Mouse (Mus musculus): Measurements from ENCODE around the gene Mcee. TPM values are rescaled to one million over a fixed set of nuclear protein-coding genes. Genes with fewer than 3 reads are reported as not detected.

The Mcee gene
- polyA plus RNA-seq, 1 experiment from 2014 or later = 33.4 TPM

GRCm38 (mm10) chr7:64371940-64372878 is 20.2 kb upstream of the Mcee start:
- Histone ChIP-seq H3K4me3 (no peak overlapping the region), H3K9ac (no peak overlapping the region), H3K9me3 (no peaks in the 10 kb centered on the region), H3K36me3 (replicated peaks) (peaks cover 13% of the 10 kb centered on the region), H3K27me3 (replicated peaks) (no peaks in the 10 kb centered on the region), H3K4me2 (no peak overlapping the region), H3K4me1 (peaks cover 13% of the 10 kb centered on the region), H3K27ac (no peak overlapping the region)
- WGBS = 90% methylated on average over 23 of the region's 23 CpGs
- no peak for ATAC-seq (replicated peaks)

GRCm38 (mm10) chr7:64373147-64373829 is 19.1 kb upstream of the Mcee start:
- Histone ChIP-seq H3K4me1 (peaks cover 13% of the 10 kb centered on the region), H3K9me3 (no peaks in the 10 kb centered on the region), H3K27me3 (replicated peaks) (no peaks in the 10 kb centered on the region), H3K9ac (peak overlapping the region; percentile 71), H3K27ac (peak overlapping the region; percentile 94), H3K36me3 (replicated peaks) (peaks cover 23% of the 10 kb centered on the region), H3K4me3 (peak overlapping the region; percentile 69), H3K4me2 (peak overlapping the region; percentile 64)
- peak; percentile 56 for ATAC-seq (replicated peaks)
- WGBS = 12% methylated on average over 18 of the region's 18 CpGs

GRCm38 (mm10) chr7:64373830-64374562 is 18.4 kb upstream of the Mcee start, which contains the start of gene Fan1:
Fan1 (minus strand) TSS chr7:64374095.
- peak within 1 kb of the TSS; percentile 94 for H3K27ac ChIP-seq
- peak within 1 kb of the TSS; percentile 64 for H3K4me2 ChIP-seq
- no peaks in the 10 kb centered on the region for H3K9me3 ChIP-seq
- H3K4me3 ChIP-seq = peak within 1 kb of the TSS; percentile 69
- H3K4me1 ChIP-seq = peaks cover 13% of the 10 kb centered on the region
- H3K27me3 ChIP-seq (replicated peaks) = no peaks in the 10 kb centered on the region
- peak; percentile 96 for ATAC-seq (replicated peaks)
- WGBS = 2% methylated on average over 27 of the region's 27 CpGs
- H3K36me3 ChIP-seq (replicated peaks) = peaks cover 30% of the 10 kb centered on the region
- peak within 1 kb of the TSS; percentile 71 for H3K9ac ChIP-seq

- H3K27me3 ChIP-seq (replicated peaks) = no peaks in the 10 kb centered on the region
- H3K27ac ChIP-seq = peak overlapping the region; percentile 79; the same call in 1 of the 2 replicates
- no peaks in the 10 kb centered on the region for H3K9me3 ChIP-seq
- peak overlapping the region; percentile 79 for H3K4me3 ChIP-seq
- ATAC-seq (replicated peaks) = 0 out of 2 replicates have a peak, but pooled peaks have one; percentile 4
- H3K4me1 ChIP-seq = peaks cover 19% of the 10 kb centered on the region
- peak overlapping the region; percentile 98 for H3K4me2 ChIP-seq
- peaks cover 15% of the 10 kb centered on the region; the same call in 1 of the 2 replicates for H3K36me3 ChIP-seq (replicated peaks)
- WGBS = 3% methylated on average over 8 of the region's 8 CpGs
- H3K9ac ChIP-seq = peak overlapping the region; percentile 56
Observed at GRCm38 (mm10) chr7:64391479-64391878, 928 bp upstream of the Mcee start.

- ATAC-seq (replicated peaks) = no peak
- 0 out of 2 replicates have a peak, but pooled peaks cover 11% of the 10 kb centered on the region for H3K36me3 ChIP-seq (replicated peaks)
- H3K9me3 ChIP-seq = no peaks in the 10 kb centered on the region
- peak overlapping the region; percentile 75 for H3K9ac ChIP-seq
- H3K4me2 ChIP-seq = peak overlapping the region; percentile 98
- H3K4me3 ChIP-seq = peak overlapping the region; percentile 79
- H3K4me1 ChIP-seq = peaks cover 19% of the 10 kb centered on the region
- no peaks in the 10 kb centered on the region for H3K27me3 ChIP-seq (replicated peaks)
- H3K27ac ChIP-seq = peak overlapping the region; percentile 79
- 2% methylated on average over 15 of the region's 15 CpGs for WGBS
Observed at GRCm38 (mm10) chr7:64392819-64393151, 378 bp downstream of the Mcee start.

- H3K4me3 ChIP-seq = no peak overlapping the region
- H3K9ac ChIP-seq = no peak overlapping the region
- H3K9me3 ChIP-seq = no peaks in the 10 kb centered on the region
- no peaks in the 10 kb centered on the region for H3K27me3 ChIP-seq (replicated peaks)
- H3K36me3 ChIP-seq (replicated peaks) = no peaks in the 10 kb centered on the region
- H3K4me2 ChIP-seq = no peak overlapping the region
- no peak for ATAC-seq (replicated peaks)
- 100% methylated on average over 1 of the region's 1 CpGs for WGBS
- no peaks in the 10 kb centered on the region for H3K4me1 ChIP-seq
- no peak overlapping the region for H3K27ac ChIP-seq
Observed at GRCm38 (mm10) chr7:64400725-64401124, 8.3 kb downstream of the Mcee start.

- no peaks in the 10 kb centered on the region for H3K9me3 ChIP-seq
- H3K27ac ChIP-seq = no peak overlapping the region
- no peaks in the 10 kb centered on the region for H3K27me3 ChIP-seq (replicated peaks)
- WGBS = 91% methylated on average over 4 of the region's 4 CpGs
- no peak for ATAC-seq (replicated peaks)
- H3K36me3 ChIP-seq (replicated peaks) = no peaks in the 10 kb centered on the region
- H3K4me3 ChIP-seq = no peak overlapping the region
- H3K9ac ChIP-seq = no peak overlapping the region
- no peak overlapping the region for H3K4me2 ChIP-seq
- H3K4me1 ChIP-seq = no peaks in the 10 kb centered on the region
Observed at GRCm38 (mm10) chr7:64402452-64402851, 10.0 kb downstream of the Mcee start.

GRCm38 (mm10) chr7:64403989-64404388 is 11.6 kb downstream of the Mcee start:
- no peaks in the 10 kb centered on the region for H3K27me3 ChIP-seq (replicated peaks)
- 93% methylated on average over 8 of the region's 8 CpGs for WGBS

GRCm38 (mm10) chr7:64424861-64425260 is 32.5 kb downstream of the Mcee start:
- no peaks in the 10 kb centered on the region for H3K9me3 ChIP-seq
- no peak overlapping the region for H3K27ac ChIP-seq
- H3K4me3 ChIP-seq = no peak overlapping the region
- H3K36me3 ChIP-seq (replicated peaks) = no peaks in the 10 kb centered on the region
- 65% methylated on average over 5 of the region's 5 CpGs for WGBS
- H3K27me3 ChIP-seq (replicated peaks) = no peaks in the 10 kb centered on the region
- no peaks in the 10 kb centered on the region for H3K4me1 ChIP-seq
- ATAC-seq (replicated peaks) = no peak
- H3K4me2 ChIP-seq = no peak overlapping the region
- H3K9ac ChIP-seq = no peak overlapping the region

More at GRCm38 (mm10) chr7:64403989-64404388, 11.6 kb downstream of the Mcee start:
- no peak for ATAC-seq (replicated peaks)
- H3K4me1 ChIP-seq = no peaks in the 10 kb centered on the region
- H3K9me3 ChIP-seq = no peaks in the 10 kb centered on the region
- H3K9ac ChIP-seq = no peak overlapping the region
- no peak overlapping the region for H3K4me3 ChIP-seq
- H3K36me3 ChIP-seq (replicated peaks) = no peaks in the 10 kb centered on the region
- H3K4me2 ChIP-seq = no peak overlapping the region
- H3K27ac ChIP-seq = no peak overlapping the region

- Histone ChIP-seq H3K27me3 (replicated peaks) (no peaks in the 10 kb centered on the region), H3K4me2 (no peak overlapping the region), H3K36me3 (replicated peaks) (no peaks in the 10 kb centered on the region), H3K9ac (no peak overlapping the region), H3K4me1 (no peaks in the 10 kb centered on the region), H3K4me3 (no peak overlapping the region), H3K9me3 (no peaks in the 10 kb centered on the region), H3K27ac (no peak overlapping the region)
- no peak for ATAC-seq (replicated peaks)
- WGBS = 57% methylated on average over 5 of the region's 5 CpGs
Observed at GRCm38 (mm10) chr7:64439595-64440518, 47.5 kb downstream of the Mcee start.

- WGBS = 76% methylated on average over 8 of the region's 8 CpGs
- no peaks in the 10 kb centered on the region for H3K9me3 ChIP-seq
- no peak overlapping the region for H3K4me2 ChIP-seq
- no peak for ATAC-seq (replicated peaks)
- no peaks in the 10 kb centered on the region for H3K4me1 ChIP-seq
- no peaks in the 10 kb centered on the region for H3K27me3 ChIP-seq (replicated peaks)
- H3K9ac ChIP-seq = no peak overlapping the region
- H3K4me3 ChIP-seq = no peak overlapping the region
- no peaks in the 10 kb centered on the region for H3K36me3 ChIP-seq (replicated peaks)
- H3K27ac ChIP-seq = no peak overlapping the region
Observed at GRCm38 (mm10) chr7:64440519-64440918, 48.1 kb downstream of the Mcee start.

Measured in midbrain, embryonic 15.5 days (tissue).